Mouse (Mus musculus): ENCODE data around the gene Sorbs2. TPM values are rescaled to one million over a fixed set of nuclear protein-coding genes. Genes with fewer than 3 reads are reported as not detected.

Gene Sorbs2
- total RNA-seq, 1 experiment: 2.1 TPM

- Histone ChIP-seq H3K9me3 (ENCODE audit: control insufficient read depth, insufficient read depth, low read depth, low read length) (no peaks in the 10 kb centered on the region), H3K9ac (ENCODE audit: insufficient read depth, low read depth, low read length, poor library complexity, severe bottlenecking) (no peak overlapping the region), H3K4me3 (ENCODE audit: insufficient read depth in 1 of 2, low read depth in 1 of 2, low read length in 2 of 2, poor library complexity in 1 of 2, severe bottlenecking in 1 of 2) (no peak overlapping the region), H3K36me3 (ENCODE audit: control insufficient read depth, insufficient read depth, low read length, poor library complexity, severe bottlenecking) (no peaks in the 10 kb centered on the region), H3K27ac (ENCODE audit: insufficient read depth, low read depth, low read length, poor library complexity, severe bottlenecking) (no peak overlapping the region), H3K4me1 (ENCODE audit: control insufficient read depth in 2 of 2, insufficient read depth in 2 of 2, low read length in 2 of 2, poor library complexity in 1 of 2) (peaks cover 0 to 7% of the 10 kb centered on the region in 2 experiments; a peak in 3 of 4 replicates)
- TF ChIP-seq MAFK (IDR thresholded peaks at IDR 0.05; ENCODE audit: insufficient read depth, low read depth, low read length) (no peak), CHD2 (IDR thresholded peaks at IDR 0.05; ENCODE audit: low read depth, low read length) (no peak), ZC3H11A (IDR thresholded peaks at IDR 0.05; ENCODE audit: borderline replicate concordance, low read depth, low read length) (no peak), HCFC1 (IDR thresholded peaks at IDR 0.05; ENCODE audit: borderline replicate concordance, insufficient read depth, low read length) (no peak), ZNF384 (IDR thresholded peaks at IDR 0.05; ENCODE audit: low read depth, low read length) (no peak)
- no peak for DNase-seq (ENCODE audit: low read depth, low spot score)
- in situ Hi-C loops (cut with MboI; ENCODE audit: low sequenced_read_pairs in 2 of 2, unreplicated experiment in 2 of 2): no loop called here
These were observed 368.8 kb downstream of the Sorbs2 start for GRCm38 (mm10) chr8:45876397-45876796.

Other genes with a start within 250 kb of the Sorbs2 start
- gene F11, start 245.8 kb upstream of the Sorbs2 start, total RNA-seq (2012; rRNA removed): not detected in 2 replicates
- gene Klkb1, start 212.9 kb upstream of the Sorbs2 start, total RNA-seq (2012; rRNA removed): not detected in 2 replicates
- gene Gm45753, start 199.3 kb upstream of the Sorbs2 start, total RNA-seq (2012; rRNA removed): not detected in 2 replicates
- gene Cyp4v3, start 174.6 kb upstream of the Sorbs2 start, total RNA-seq (2012; rRNA removed): 0.11 and 0.27 TPM in 2 replicates
- gene Fam149a, start 125.5 kb upstream of the Sorbs2 start, total RNA-seq (2012; rRNA removed): 0.63 and 1.7 TPM in 2 replicates
- gene Tlr3, start 96.7 kb upstream of the Sorbs2 start, total RNA-seq (2012; rRNA removed): 0.58 and 0.74 TPM in 2 replicates

Data from ES-E14 (cell line).